Mouse (Mus musculus) megakaryocyte, embryonic 14.5 days (primary cell): ENCODE measurements around the gene Gspt1. TPM values are rescaled to one million over a fixed set of nuclear protein-coding genes. Genes with fewer than 3 reads are reported as not detected.

Source experiments
- H3K27me3 ChIP-seq: replicated peaks from 2 replicates; pipeline ENCODE3; 2012; ENCODE audit warnings: inconsistent platforms
- H3K36me3 ChIP-seq: replicated peaks from 2 replicates; pipeline ENCODE3; 2012; ENCODE audit warnings: low read length, inconsistent platforms, mixed read lengths
- H3K4me1 ChIP-seq: 2 replicates; pipeline ENCODE4 v1.6.1; 2012; ENCODE audit warnings: inconsistent platforms
- H3K4me3 ChIP-seq: replicated peaks from 2 replicates; pipeline ENCODE3; 2012; ENCODE audit warnings: moderate library complexity, mild to moderate bottlenecking, inconsistent platforms
- H3K9me3 ChIP-seq: 2 replicates; pipeline ENCODE4 v1.6.1; 2012; ENCODE audit warnings: inconsistent platforms
- FLI1 ChIP-seq: IDR thresholded peaks from 2 replicates; pipeline ENCODE4 v1.6.1; 2012; ENCODE audit warnings: low read length, inconsistent platforms, mixed read lengths
- GATA1 ChIP-seq: IDR thresholded peaks from 3 replicates; pipeline ENCODE4 v1.6.1; 2012; ENCODE audit warnings: mixed read lengths, low read length, inconsistent platforms, borderline replicate concordance
- polyA plus RNA-seq: library from polyadenylated mRNA; stranded (reverse); fragments of >175 nt; gene quantifications from 2 replicates; pipeline ENCODE4 v1.2.3, GENCODE M21; 2012; ENCODE audit warnings: low replicate concordance; ENCODE audit not compliant: insufficient read depth

The Gspt1 gene
- polyA plus RNA-seq, 1 experiment = 92.4 TPM

- no peaks in the 10 kb centered on the region for H3K27me3 ChIP-seq
- peak overlapping the region; percentile 33 for H3K4me3 ChIP-seq
- H3K9me3 ChIP-seq = peaks cover 8% of the 10 kb centered on the region
- peaks cover 49% of the 10 kb centered on the region for H3K4me1 ChIP-seq
- TF ChIP-seq GATA1 (no peak), FLI1 (no peak)
- peaks cover 5% of the 10 kb centered on the region for H3K36me3 ChIP-seq
These were observed 16.5 kb upstream of the Gspt1 start for GRCm38 (mm10) chr16:11270642-11271041.

- TF ChIP-seq FLI1 = no peak
- no peak for TF ChIP-seq GATA1
- H3K27me3 ChIP-seq = no peaks in the 10 kb centered on the region
- no peak overlapping the region for H3K4me3 ChIP-seq
- peaks cover 5% of the 10 kb centered on the region for H3K36me3 ChIP-seq
- peaks cover 50% of the 10 kb centered on the region for H3K4me1 ChIP-seq
- H3K9me3 ChIP-seq = peaks cover 8% of the 10 kb centered on the region
These were observed 15.7 kb upstream of the Gspt1 start for GRCm38 (mm10) chr16:11269808-11270207.

DNA sequence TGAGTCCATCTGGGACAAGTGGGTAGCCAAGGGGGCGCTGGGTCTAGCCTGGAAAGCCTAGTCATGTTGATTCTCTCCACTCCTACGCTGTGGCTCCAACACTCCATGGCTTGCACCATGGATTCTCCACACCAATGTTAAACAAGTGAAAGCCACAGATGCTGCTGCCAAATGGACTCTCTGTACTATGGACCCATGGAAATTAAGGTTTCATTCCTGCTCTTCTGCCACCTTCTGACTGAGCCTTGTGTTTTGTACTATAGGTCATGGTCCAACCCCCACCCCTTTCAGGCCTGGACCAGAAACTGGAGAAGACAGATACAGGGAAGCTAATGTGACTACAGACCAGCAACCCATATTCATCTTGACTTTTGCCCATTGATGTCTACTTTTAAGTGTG is 12.4 kb upstream of the Gspt1 start:
- no peaks in the 10 kb centered on the region for H3K27me3 ChIP-seq
- TF ChIP-seq GATA1 (no peak), FLI1 (no peak)
- peaks cover 66% of the 10 kb centered on the region for H3K4me1 ChIP-seq
- H3K36me3 ChIP-seq = peaks cover 5% of the 10 kb centered on the region
- H3K9me3 ChIP-seq = peaks cover 8% of the 10 kb centered on the region
- H3K4me3 ChIP-seq = no peak overlapping the region

- Histone ChIP-seq H3K27me3 (no peaks in the 10 kb centered on the region), H3K36me3 (peaks cover 5% of the 10 kb centered on the region), H3K4me3 (peak overlapping the region; percentile 68), H3K4me1 (peaks cover 58% of the 10 kb centered on the region), H3K9me3 (peaks cover 8% of the 10 kb centered on the region)
- TF ChIP-seq FLI1 (no peak), GATA1 (no peak)
These were observed 9.1 kb upstream of the Gspt1 start for GRCm38 (mm10) chr16:11263266-11263665.

GRCm38 (mm10) chr16:11254723-11255164 is 619 bp upstream of the Gspt1 start:
- Histone ChIP-seq H3K4me1 (peaks cover 28% of the 10 kb centered on the region), H3K27me3 (no peaks in the 10 kb centered on the region), H3K4me3 (peak overlapping the region; percentile 100), H3K36me3 (peaks cover 7% of the 10 kb centered on the region), H3K9me3 (no peaks in the 10 kb centered on the region)
- TF ChIP-seq GATA1 (no peak), FLI1 (no peak)

DNA sequence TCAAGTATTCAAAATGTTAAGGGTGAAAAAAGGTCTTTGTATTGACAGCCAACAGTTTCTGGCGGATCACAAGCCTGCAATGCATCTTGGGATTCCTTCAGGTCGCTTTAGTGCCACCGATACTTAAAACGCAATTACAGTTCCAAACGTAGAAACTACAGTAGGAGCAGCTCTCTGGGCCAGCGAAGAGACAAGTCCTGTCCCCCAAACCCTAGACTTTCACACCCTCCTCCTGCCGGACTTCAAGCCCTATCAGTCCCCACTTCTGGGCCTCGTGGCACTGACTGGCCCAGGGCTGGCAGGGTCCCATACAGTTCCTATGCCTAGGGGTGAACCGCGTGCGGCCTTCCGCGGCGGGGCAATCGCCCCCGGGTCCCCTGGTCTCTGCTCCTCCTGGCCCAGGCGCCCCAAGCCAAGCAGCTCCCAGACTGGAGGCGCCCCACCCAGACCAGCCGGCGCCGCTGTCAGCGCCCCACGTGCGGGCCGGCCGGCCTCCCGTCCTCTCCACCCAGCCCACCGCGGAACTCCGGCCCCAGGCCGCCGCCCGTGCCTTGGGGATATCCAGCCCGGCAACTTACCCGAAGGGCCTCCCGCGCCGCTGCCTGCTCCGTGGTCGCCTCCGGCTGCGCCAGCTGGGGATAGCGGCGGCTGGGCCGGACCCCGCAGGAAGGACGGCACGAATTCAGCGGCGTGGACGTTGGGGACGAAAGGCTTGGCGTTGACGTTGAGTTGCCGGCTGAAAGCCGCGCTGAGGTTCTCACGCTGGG is 877 bp downstream of the Gspt1 start:
- Histone ChIP-seq H3K4me1 (peaks cover 30% of the 10 kb centered on the region), H3K27me3 (no peaks in the 10 kb centered on the region), H3K9me3 (no peaks in the 10 kb centered on the region), H3K36me3 (peaks cover 12% of the 10 kb centered on the region), H3K4me3 (peak overlapping the region; percentile 100)
- TF ChIP-seq FLI1 (no peak), GATA1 (no peak)

DNA sequence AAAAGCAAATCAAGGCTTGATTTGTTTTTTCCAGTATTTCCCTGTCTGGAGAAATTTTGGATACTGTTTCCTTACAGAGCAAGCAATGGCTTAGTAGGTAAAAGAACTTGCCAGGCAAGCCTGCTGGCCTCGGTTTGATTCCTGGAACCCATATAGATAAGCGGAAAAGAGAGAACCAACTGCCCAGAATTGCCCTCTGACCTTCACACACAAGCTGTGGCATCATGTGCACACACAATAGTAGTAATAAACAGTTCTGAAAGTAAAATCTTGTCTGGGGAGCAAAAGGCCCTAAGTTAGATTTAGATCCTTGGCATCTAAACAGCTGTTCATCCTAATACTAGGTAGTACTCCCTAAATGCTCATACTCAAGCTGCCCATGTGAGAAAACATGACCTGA is 6.3 kb downstream of the Gspt1 start:
- H3K4me3 ChIP-seq = no peak overlapping the region
- no peaks in the 10 kb centered on the region for H3K9me3 ChIP-seq
- H3K4me1 ChIP-seq = peaks cover 59% of the 10 kb centered on the region
- TF ChIP-seq GATA1 (no peak), FLI1 (no peak)
- no peaks in the 10 kb centered on the region for H3K27me3 ChIP-seq
- peaks cover 25% of the 10 kb centered on the region for H3K36me3 ChIP-seq

DNA sequence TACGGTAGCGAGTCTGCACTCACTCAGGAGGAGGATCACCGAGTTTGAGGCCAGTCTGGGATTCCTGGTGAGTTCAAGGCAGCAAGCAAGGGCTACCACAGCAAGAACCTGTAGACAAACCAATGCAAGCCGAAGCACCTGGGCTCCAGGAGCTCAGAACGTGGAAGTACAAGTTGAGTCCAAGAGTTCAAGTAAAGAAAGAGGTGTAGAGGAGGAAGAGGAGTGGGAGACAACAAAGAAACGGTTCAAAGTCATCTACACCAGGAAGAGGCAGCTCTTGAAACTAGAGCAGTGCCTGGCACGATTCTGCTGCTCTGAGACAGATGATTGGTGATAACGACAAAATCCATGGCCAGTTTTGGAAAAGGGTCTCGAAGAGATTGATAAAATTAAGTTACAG is 8.4 kb downstream of the Gspt1 start:
- H3K27me3 ChIP-seq = no peaks in the 10 kb centered on the region
- H3K9me3 ChIP-seq = no peaks in the 10 kb centered on the region
- peaks cover 28% of the 10 kb centered on the region for H3K36me3 ChIP-seq
- peaks cover 50% of the 10 kb centered on the region for H3K4me1 ChIP-seq
- no peak overlapping the region for H3K4me3 ChIP-seq
- TF ChIP-seq FLI1 = no peak
- TF ChIP-seq GATA1 = no peak

DNA sequence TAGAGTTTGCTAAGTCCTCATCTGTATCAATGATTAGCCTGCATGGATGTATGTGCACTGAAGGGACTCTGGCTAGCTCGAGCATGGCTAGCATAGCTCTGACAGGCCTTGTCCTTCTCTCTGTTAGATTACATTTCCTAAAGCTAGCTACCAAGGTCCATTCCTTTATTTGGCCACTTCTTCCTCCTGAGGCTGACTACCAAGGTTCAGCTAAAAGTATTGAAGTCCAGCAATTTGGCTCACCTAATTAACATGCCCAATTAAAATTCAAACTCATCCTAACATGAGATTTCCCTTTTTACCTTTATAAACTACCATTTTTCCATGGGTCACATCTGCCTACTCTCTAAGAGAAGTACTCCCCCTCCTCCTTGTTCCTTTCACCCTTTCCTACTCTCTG is 11.7 kb downstream of the Gspt1 start:
- H3K4me1 ChIP-seq = peaks cover 26% of the 10 kb centered on the region
- H3K9me3 ChIP-seq = no peaks in the 10 kb centered on the region
- H3K27me3 ChIP-seq = no peaks in the 10 kb centered on the region
- no peak overlapping the region for H3K4me3 ChIP-seq
- TF ChIP-seq GATA1 (no peak), FLI1 (no peak)
- H3K36me3 ChIP-seq = peaks cover 40% of the 10 kb centered on the region

- Histone ChIP-seq H3K9me3 (no peaks in the 10 kb centered on the region), H3K36me3 (peaks cover 96% of the 10 kb centered on the region), H3K4me3 (no peak overlapping the region), H3K27me3 (no peaks in the 10 kb centered on the region), H3K4me1 (0 out of 2 replicates have a peak, but pooled peaks cover 3% of the 10 kb centered on the region)
- no peak for TF ChIP-seq GATA1
- TF ChIP-seq FLI1 = no peak
These were observed 36.3 kb downstream of the Gspt1 start for GRCm38 (mm10) chr16:11217801-11218200.
